Mouse (Mus musculus) lung, postnatal 0 days (tissue): Measurements from ENCODE around the gene Prrc2a.

Experiments used
- CTCF ChIP-seq: IDR thresholded peaks from 2 replicates; pipeline ENCODE4 v1.5.1; 2016; ENCODE audit warnings: antibody characterized with exemption, mild to moderate bottlenecking
- EP300 ChIP-seq: IDR thresholded peaks from 2 replicates; pipeline ENCODE4 v1.6.1; 2016; ENCODE audit warnings: antibody characterized with exemption, mild to moderate bottlenecking, control low read depth

- TF ChIP-seq CTCF (no peak), EP300 (no peak)
These were observed 44.0 kb downstream of the Prrc2a start for GRCm38 (mm10) chr17:35120745-35121142.
